Mouse (Mus musculus) embryo, embryonic 11 days (tissue): ENCODE results near the gene Zfp637.
A peak's percentile ranks its signal among the peaks of the same experiment; 100 is the strongest.
"Not testable (repeated sequence)": the region's sequence is repeated elsewhere in the genome, so short reads cannot be mapped to it uniquely, and the experiment has no call there.

Experiments
- DNase-seq: peaks from one replicate; pipeline ENCODE4 v3.0.0-alpha.2; 2015

Gene Zfp637

GRCm38 (mm10) chr6:117868187-117868586, 27.2 kb downstream of the Zfp637 start:
- DNase-seq: no peak

GRCm38 (mm10) chr6:117871034-117871433, 30.1 kb downstream of the Zfp637 start:
- no peak for DNase-seq

GRCm38 (mm10) chr6:117873450-117873849, 32.5 kb downstream of the Zfp637 start:
- DNase-seq: not testable (repeated sequence)

GRCm38 (mm10) chr6:117874621-117875281, 33.8 kb downstream of the Zfp637 start:
- no peak for DNase-seq

- peak; percentile 93 for DNase-seq
Measured at GRCm38 (mm10) chr6:117878700-117879407, 37.9 kb downstream of the Zfp637 start.

GRCm38 (mm10) chr6:117879408-117880115, 38.6 kb downstream of the Zfp637 start:
- peak; percentile 99 for DNase-seq

- peak; percentile 26 for DNase-seq
Measured at GRCm38 (mm10) chr6:117880394-117880838, 39.4 kb downstream of the Zfp637 start.

- no peak for DNase-seq
Measured at GRCm38 (mm10) chr6:117881229-117881628, 40.2 kb downstream of the Zfp637 start.

GRCm38 (mm10) chr6:117881997-117882396, 41.0 kb downstream of the Zfp637 start:
- DNase-seq: no peak

GRCm38 (mm10) chr6:117885943-117886342, 45.0 kb downstream of the Zfp637 start:
- DNase-seq: no peak

GRCm38 (mm10) chr6:117888032-117888431, 47.1 kb downstream of the Zfp637 start:
- DNase-seq: no peak

- DNase-seq: no peak
Measured at GRCm38 (mm10) chr6:117888642-117889096, 47.7 kb downstream of the Zfp637 start.

- no peak for DNase-seq
Measured at GRCm38 (mm10) chr6:117890257-117890656, 49.3 kb downstream of the Zfp637 start.

GRCm38 (mm10) chr6:117891369-117892160, 50.6 kb downstream of the Zfp637 start:
- DNase-seq: no peak

GRCm38 (mm10) chr6:117892386-117892785, 51.4 kb downstream of the Zfp637 start:
- DNase-seq: no peak

GRCm38 (mm10) chr6:117893435-117893834, 52.5 kb downstream of the Zfp637 start:
- DNase-seq: no peak
